Mouse (Mus musculus) sigmoid colon, adult 10 weeks (tissue): ENCODE measurements around the gene Serpina1b. TPM values are rescaled to one million over a fixed set of nuclear protein-coding genes. Genes with fewer than 3 reads are reported as not detected.

ENCODE experiments used
- polyA plus RNA-seq: library from polyadenylated mRNA; stranded (reverse); fragments of 350-450 nt; fragmentation: Illumina TruSeq; extraction: RNeasy Lipid Tissue Mini Kit (QIAGEN cat#74804); gene quantifications from one replicate; pipeline ENCODE4 v1.2.3, GENCODE M21; 2014; ENCODE audit warnings: low read depth, low replicate concordance

Gene Serpina1b
- 0.98 TPM for polyA plus RNA-seq

DNA sequence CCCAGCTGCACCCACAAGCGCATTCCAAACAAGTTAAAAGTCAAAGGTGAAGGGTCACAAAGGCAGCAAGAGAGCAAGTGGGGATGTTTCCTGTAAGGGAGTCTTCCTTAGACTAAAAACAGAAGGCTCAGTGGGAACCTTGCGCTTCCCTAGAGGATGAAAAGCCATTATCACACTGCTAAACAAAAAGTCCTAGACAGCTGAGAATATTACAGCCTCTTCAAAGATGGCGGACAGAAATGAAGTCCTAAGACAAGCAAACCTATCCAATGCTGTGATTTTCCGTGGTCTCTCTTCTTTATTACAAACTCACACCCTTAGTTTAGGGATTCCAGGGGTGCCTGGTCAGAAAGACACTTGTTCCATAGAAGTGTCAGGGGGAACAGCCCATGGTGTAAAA lies at the start of gene Serpina1b:
Serpina1b (minus strand) TSS at position 101 of the 400 bp plus-strand sequence.

DNA sequence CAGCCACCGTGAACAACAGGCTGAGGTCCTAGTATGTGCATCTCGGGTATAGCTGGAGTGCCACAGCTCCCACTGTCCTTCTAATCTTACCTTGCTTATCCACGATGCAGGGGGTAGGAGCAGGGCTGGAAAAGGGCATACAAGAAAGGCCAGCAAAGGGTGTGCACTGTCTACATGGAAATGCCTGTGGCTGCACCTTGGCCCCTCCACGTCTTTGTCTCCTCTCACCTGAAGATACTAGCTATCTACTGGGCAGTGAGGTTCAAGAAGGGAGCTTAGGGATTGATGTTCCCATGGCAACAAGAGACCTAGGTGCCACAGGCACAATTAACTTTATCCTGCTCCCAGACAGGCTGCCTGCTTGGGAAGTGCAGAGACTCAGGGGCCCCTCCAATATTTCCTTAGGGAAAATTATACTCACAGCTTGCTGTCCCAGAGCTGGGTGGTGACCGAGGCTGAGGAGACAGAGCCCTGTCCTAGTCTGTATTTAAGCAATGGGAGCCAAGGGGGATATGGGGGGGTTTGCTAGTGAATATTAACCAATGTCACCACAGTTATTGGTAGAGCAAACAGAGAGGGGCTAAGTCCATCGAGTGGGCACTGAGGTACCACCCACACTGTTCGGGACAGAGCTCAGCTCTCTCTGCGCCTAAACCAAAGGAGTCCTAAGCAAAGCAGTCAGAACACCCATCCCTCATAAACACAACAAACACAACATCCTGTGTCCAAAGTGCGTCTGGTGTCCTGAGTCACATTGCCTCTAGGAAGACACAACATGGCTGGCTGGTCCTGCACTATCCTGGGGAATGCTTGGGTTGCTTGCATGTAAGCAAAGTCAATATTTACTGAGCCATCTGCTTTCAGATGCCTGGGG lies 33.2 kb upstream of the Serpina1b start, which contains the start of gene Serpina1a:
Serpina1a (minus strand) TSS at position 462 of the 874 bp plus-strand sequence.

DNA sequence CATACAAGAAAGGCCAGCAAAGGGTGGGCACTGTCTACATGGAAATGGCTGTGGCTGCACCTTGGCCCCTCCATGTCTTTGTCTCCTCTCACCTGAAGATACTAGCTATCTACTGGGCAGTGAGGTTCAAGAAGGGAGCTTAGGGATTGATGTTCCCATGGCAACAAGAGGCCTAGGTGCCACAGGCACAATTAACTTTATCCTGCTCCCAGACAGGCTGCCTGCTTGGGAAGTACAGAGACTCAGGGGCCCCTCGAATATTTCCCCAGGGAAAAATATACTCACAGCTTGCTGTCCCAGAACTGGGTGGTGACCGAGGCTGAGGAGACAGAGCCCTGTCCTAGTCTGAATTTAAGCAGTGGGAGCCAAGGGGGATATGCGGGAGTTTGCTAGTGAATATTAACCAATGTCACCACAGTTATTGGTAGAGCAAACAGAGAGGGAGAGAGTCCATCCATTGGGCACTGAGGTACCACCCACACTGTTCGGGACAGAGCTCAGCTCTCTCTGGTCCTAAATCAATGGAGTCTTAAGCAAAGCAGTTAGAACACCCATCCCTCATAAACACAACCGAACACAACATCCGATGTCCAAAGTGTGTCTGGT lies 56.8 kb downstream of the Serpina1b start, which contains the start of gene Serpina1d:
Serpina1d (minus strand) TSS at position 347 of the 606 bp plus-strand sequence.

DNA sequence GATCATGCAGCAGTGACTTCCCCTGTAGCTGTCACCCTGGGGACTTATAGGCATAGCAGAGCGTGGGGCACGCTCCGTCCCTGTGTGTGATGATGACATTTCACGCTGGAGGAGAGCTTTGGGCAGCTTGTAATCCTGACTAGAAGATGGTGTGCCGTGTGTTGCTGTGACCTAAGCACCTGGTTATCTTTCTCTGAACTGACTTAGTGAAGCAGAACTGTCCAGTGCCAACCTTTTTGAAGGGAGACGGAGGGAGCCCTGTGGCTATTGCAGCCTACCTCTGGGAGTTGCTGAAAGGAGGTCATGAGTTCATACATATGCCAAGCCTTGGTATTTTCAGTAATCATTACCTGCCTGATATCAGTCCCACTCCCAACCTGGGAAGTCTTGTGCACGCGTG lies 134.7 kb downstream of the Serpina1b start, which contains the start of gene Serpina1f:
Serpina1f (minus strand) TSS at position 101 of the 400 bp plus-strand sequence.

Other genes with a start within 250 kb of the Serpina1b start
- gene Serpina10, start 198.9 kb downstream of the Serpina1b start, polyA plus RNA-seq: 0.13 TPM
- not detected for gene Serpina6, start 173.2 kb downstream of the Serpina1b start, polyA plus RNA-seq
- gene Serpina16, start 154.2 kb downstream of the Serpina1b start, polyA plus RNA-seq: not detected
- gene Serpina1f, start 134.8 kb downstream of the Serpina1b start, polyA plus RNA-seq: not detected
- not detected for gene Serpina1d, start 56.8 kb downstream of the Serpina1b start, polyA plus RNA-seq
- not detected for gene Serpina1a, start 33.2 kb upstream of the Serpina1b start, polyA plus RNA-seq
- not detected for gene Serpina1c, start 74.5 kb upstream of the Serpina1b start, polyA plus RNA-seq
- 0.57 TPM for gene Serpina1e, start 128.6 kb upstream of the Serpina1b start, polyA plus RNA-seq
- not detected for gene Serpina11, start 159.6 kb upstream of the Serpina1b start, polyA plus RNA-seq
- gene Serpina9, start 183.4 kb upstream of the Serpina1b start, polyA plus RNA-seq: 0.69 TPM
- not detected for gene Serpina12, start 214.1 kb upstream of the Serpina1b start, polyA plus RNA-seq